Mouse (Mus musculus) lung, postnatal 0 days (tissue): Measurements from ENCODE around the gene Nrxn3.

Source experiments
- CTCF ChIP-seq: IDR thresholded peaks from 2 replicates; pipeline ENCODE4 v1.5.1; 2016; ENCODE audit warnings: antibody characterized with exemption, mild to moderate bottlenecking
- EP300 ChIP-seq: IDR thresholded peaks from 2 replicates; pipeline ENCODE4 v1.6.1; 2016; ENCODE audit warnings: antibody characterized with exemption, mild to moderate bottlenecking, control low read depth

GRCm38 (mm10) chr12:89174306-89175159 is 451.9 kb downstream of the Nrxn3 start:
- TF ChIP-seq EP300 (no peak), CTCF (no peak)
